Mouse (Mus musculus) adipocyte (in vitro differentiated cells): ENCODE measurements around the gene Dll1.
A peak's percentile ranks its signal among the peaks of the same experiment; 100 is the strongest.

Source experiments
- DNase-seq: peaks from one replicate; pipeline ENCODE4 v3.0.0-alpha.2; 2016; ENCODE audit warnings: low spot score

Gene Dll1

DNA sequence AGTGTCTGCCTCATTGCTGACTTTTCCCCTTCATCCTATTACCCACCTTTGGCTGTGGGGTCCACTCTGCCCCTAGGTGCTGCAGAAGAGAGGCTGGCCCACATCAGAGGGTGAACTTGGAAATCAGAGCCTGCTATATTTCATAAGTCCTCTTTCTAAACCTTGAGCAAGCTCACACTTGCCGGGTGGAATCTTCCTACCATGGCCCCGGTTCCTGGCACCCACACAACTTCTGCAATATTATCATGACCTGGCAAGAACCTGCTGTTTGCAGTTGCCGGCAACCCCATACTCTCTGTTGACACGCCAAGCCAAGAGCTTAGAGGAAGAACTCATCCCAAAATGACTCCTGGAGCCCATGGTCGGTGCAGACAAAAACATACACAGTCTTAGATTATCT, 49.6 kb downstream of the Dll1 start:
- peak; percentile 26 for DNase-seq

DNA sequence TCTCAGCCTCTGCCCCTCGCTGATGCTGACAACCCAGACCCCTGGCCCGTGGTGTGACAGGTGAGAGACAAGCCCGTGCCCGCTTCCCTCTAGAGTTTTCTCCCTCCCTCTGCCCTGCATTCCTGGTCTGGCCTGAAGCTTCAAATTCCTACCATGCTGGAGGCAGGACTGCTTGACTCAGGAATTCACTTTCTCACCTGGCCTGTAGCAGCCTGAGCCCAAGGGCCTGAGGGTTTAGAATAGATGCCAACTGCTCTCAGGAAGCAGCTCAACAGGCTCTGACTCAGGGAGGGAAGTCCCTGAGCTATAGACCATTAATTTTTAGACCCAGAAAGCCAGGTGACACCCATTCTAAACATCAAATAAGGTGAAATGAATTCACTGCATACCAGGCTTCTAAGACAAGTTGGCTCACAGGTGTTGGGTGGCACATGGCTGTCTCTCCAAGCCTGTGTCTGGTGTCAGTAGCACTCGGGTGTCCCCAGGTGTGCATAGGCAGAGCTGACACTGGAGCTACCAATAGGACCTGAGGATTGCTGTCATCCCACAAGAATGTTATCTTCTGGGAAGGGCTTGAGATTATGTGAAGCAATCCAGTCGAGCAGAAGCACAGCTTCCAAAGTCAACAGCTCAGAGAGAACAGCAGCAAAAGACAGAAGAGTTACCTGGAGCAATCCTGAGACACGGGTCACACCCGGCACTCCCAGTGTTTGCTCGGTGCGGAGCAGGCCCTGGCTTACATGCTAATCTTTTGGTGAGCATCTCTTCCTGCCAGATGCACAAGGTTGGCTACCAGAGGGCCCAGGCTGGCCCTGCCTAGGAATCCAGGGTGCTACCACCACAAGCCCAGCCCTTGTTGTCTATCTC, 50.5 kb downstream of the Dll1 start:
- DNase-seq = no peak

DNA sequence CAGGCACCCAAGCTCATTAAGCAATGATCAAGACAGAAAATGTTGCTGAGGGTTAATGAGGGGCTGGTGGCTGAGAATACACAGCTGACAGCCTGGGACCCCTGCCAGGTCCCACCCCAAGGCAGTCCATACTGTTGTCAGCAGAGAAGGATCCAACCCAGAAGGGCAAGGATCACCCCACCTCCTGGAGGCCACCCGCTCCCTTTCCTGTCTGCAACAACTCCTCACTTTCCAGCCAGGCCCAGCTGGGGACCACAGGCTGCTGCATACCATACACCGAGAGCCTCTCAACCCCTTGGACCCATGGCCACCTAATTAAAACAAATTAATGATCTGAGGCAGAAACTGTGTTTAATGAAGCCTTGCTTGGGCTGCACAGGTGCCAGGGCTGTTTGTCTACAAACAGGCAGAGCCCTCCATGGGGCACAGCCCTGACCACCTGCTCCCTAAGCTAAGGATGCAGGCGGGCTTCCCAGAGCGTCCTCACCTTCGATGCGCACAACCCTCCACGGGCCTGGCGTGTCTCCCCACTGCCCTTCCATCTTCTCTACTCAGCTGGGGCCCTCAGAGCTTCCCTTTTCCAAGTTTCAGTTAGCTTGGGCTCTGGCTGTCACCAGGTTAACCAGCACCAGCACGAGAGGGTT, 53.4 kb downstream of the Dll1 start:
- DNase-seq = no peak
